Mouse (Mus musculus) hindbrain, embryonic 13.5 days (tissue): ENCODE data around the gene Myt1. TPM values are rescaled to one million over a fixed set of nuclear protein-coding genes. Genes with fewer than 3 reads are reported as not detected.

ENCODE experiments used
- ATAC-seq: fragments of 200-750 bp; cut with Nextera tagmentation; 2 replicates; pipeline ENCODE4 v1.8.0; 2017; ENCODE audit warnings: moderate TSS enrichment; ENCODE audit not compliant: low FRiP score
- H3K27ac ChIP-seq: fragments of 300-500 bp; sonication (generic); 2 replicates; pipeline ENCODE4 v1.5.1; 2015; ENCODE audit warnings: inconsistent platforms, mild to moderate bottlenecking, moderate library complexity
- H3K27me3 ChIP-seq: fragments of 300-500 bp; sonication (generic); 2 replicates; pipeline ENCODE4 v1.6.1; 2015; ENCODE audit warnings: mild to moderate bottlenecking, inconsistent platforms
- H3K36me3 ChIP-seq: fragments of 300-500 bp; sonication (generic); 2 replicates; pipeline ENCODE4 v1.6.1; 2015; ENCODE audit warnings: mild to moderate bottlenecking, inconsistent platforms
- H3K4me1 ChIP-seq: fragments of 300-500 bp; sonication (generic); replicated peaks from 2 replicates; pipeline ENCODE4 v1.6.1; 2015; ENCODE audit warnings: inconsistent platforms
- H3K4me2 ChIP-seq: fragments of 300-500 bp; sonication (generic); 2 replicates; pipeline ENCODE4 v1.6.1; 2015; ENCODE audit warnings: inconsistent platforms, mild to moderate bottlenecking, moderate library complexity
- H3K4me3 ChIP-seq: fragments of 300-500 bp; sonication (generic); 2 replicates; pipeline ENCODE4 v1.5.1; 2015; ENCODE audit warnings: mild to moderate bottlenecking, inconsistent platforms
- H3K9ac ChIP-seq: fragments of 300-500 bp; sonication (generic); 2 replicates; pipeline ENCODE4 v1.6.1; 2015; ENCODE audit warnings: mild to moderate bottlenecking, inconsistent platforms
- H3K9me3 ChIP-seq: fragments of 300-500 bp; sonication (generic); 2 replicates; pipeline ENCODE4 v1.6.1; 2016; ENCODE audit warnings: inconsistent platforms
- WGBS: fragments of 180-500 bp; shearing (Covaris S2); methylation state at CpG from one replicate; pipeline ENCODE4 v1.1.7; 2015; 5-methylcytosine and 5-hydroxymethylcytosine counted together
- polyA plus RNA-seq: library from polyadenylated mRNA; unstranded; fragments of >200 nt; fragmentation: Nextera tagmentation; extraction: Ambion mirVana; gene quantifications from 2 replicates; pipeline ENCODE4 v1.2.1, GENCODE M21; 2015

The Myt1 gene
- polyA plus RNA-seq = 35.0 and 36.2 TPM in 2 replicates

DNA sequence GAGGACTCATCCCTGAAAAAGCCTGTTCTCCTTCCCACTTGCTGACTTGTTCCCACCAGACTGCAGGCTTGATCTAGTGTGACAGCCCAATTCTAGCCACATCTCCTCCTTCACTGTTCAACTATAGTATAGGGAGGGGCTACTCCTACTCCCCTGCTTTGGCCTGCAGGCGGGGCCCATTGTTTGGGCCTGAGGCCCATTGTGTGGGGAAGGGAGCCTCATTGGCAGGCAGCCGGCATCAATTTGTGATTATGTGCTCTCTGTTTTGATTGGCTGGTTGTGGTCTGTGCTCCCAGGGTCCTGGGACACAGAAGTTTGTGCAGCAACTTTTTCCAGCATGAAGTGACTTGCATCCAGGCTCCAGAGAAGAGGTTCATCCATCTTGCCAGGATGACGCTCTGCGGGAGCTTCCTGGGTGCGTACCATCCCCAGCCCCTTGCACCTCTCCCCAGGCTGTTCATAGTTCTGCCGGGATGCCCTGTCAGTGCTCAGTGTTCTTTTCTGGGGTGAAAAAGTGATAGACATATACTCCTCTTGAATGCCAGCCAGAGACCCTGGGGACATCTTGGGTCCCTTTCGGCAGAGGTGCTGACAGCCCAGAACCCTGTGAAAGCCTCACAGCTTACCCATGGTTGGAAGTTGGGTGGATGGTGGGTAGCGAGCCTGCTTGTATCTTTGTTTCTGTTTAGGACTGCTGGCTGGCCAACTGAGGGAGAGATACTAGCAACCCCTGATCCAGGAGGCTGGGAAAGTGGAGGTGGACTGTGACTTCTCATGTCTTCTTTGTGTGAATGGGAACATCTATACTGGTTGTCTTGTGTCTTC is at the start of gene Myt1:
Myt1 (plus strand) TSS at position 327 of the 825 bp plus-strand sequence.
- Histone ChIP-seq H3K27ac (peak within 1 kb of the TSS; percentile 88), H3K9ac (peak within 1 kb of the TSS; percentile 65), H3K9me3 (no peaks in the 10 kb centered on the region), H3K4me1 (peaks cover 51% of the 10 kb centered on the region), H3K27me3 (no peaks in the 10 kb centered on the region), H3K36me3 (no peaks in the 10 kb centered on the region), H3K4me2 (peak within 1 kb of the TSS; percentile 86), H3K4me3 (peak within 1 kb of the TSS; percentile 34)
- ATAC-seq = peak; percentile 60
- 12% methylated on average over 8 of the region's 8 CpGs for WGBS

DNA sequence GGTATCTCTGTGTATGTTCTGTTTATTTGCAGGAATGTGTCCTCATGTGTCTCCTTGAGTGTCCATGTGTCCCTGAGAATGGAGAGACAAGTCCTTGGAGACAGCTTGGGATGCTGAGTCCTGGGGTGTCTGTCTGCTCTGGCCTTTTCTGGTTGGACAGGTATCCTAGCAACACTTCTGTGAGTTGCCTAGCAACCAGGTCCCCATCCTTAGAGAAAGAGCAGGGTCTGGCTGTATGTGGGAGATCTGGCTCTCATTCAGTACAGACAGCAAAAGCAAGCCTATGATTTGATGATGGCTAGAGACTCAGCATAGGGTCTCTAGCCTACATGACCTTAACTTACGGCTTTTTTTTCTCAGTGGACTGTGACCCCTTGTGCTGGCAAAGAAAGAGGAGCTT is 49.4 kb upstream of the Myt1 start:
- WGBS = 53% methylated on average over 1 of the region's 1 CpGs
- peaks cover 49% of the 10 kb centered on the region for H3K4me1 ChIP-seq
- no peaks in the 10 kb centered on the region for H3K9me3 ChIP-seq
- ATAC-seq = peak; percentile 71
- H3K4me3 ChIP-seq = 0 out of 2 replicates have a peak overlapping the region, but pooled peaks have one; percentile 5
- H3K36me3 ChIP-seq = peaks cover 7% of the 10 kb centered on the region
- peak overlapping the region; percentile 96 for H3K27ac ChIP-seq
- H3K27me3 ChIP-seq = no peaks in the 10 kb centered on the region
- H3K9ac ChIP-seq = peak overlapping the region; percentile 83
- H3K4me2 ChIP-seq = peak overlapping the region; percentile 88

DNA sequence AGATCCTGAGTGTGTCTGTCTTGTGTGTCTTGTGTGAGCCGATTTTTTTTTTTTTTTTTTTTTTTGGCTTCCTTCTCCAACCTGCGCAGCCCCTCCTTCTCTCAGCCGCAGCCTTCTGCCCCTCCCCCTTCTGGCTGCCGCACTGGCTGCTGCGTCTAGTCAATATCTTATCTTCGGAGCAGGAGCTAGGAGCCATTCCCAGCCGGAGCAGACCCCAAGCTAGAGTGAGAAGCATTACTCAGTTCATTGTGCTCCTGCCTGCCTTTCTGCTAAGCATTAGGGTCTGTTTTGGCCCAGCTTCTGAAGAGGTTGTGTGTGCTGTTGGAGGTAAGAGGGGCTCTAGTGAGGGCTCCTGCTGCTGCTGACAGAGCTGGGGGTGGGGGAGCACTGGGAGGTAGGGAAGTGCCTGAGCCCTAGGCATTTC is 48.2 kb upstream of the Myt1 start, which contains the start of gene Oprl1:
Oprl1 (plus strand) TSS at position 114 of the 424 bp plus-strand sequence.
- Histone ChIP-seq H3K4me3 (peak within 1 kb of the TSS; percentile 55), H3K9ac (peak within 1 kb of the TSS; percentile 83), H3K27me3 (no peaks in the 10 kb centered on the region), H3K27ac (peak within 1 kb of the TSS; percentile 96), H3K9me3 (no peaks in the 10 kb centered on the region), H3K4me2 (peak within 1 kb of the TSS; percentile 88), H3K36me3 (peaks cover 19% of the 10 kb centered on the region), H3K4me1 (peaks cover 54% of the 10 kb centered on the region)
- 2% methylated on average over 7 of the region's 7 CpGs for WGBS
- peak; percentile 80 for ATAC-seq

DNA sequence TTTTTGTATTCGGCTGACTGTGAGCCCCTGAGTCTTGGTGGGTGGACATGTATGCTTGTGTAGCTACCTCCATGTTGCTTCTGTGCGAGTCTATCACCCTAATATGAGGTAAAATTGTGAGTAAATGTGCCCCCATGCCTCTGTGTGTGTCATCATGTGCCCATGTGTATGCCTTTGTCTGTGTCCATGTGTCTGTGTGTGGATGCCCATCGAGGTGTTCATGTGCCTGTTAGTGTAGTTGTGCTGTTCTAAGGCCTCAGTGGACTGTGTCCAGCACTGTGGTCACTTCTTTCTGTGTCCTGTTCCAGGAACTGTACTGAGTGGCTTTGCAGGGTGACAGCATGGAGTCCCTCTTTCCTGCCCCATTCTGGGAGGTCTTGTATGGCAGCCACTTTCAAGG is 47.8 kb upstream of the Myt1 start:
- Histone ChIP-seq H3K27me3 (no peaks in the 10 kb centered on the region), H3K36me3 (peaks cover 24% of the 10 kb centered on the region), H3K4me1 (peaks cover 59% of the 10 kb centered on the region), H3K27ac (peak overlapping the region; percentile 96), H3K9ac (peak overlapping the region; percentile 83), H3K4me2 (peak overlapping the region; percentile 88), H3K4me3 (peak overlapping the region; percentile 55), H3K9me3 (no peaks in the 10 kb centered on the region)
- WGBS = 56% methylated on average over 3 of the region's 3 CpGs
- ATAC-seq = peak; percentile 54

DNA sequence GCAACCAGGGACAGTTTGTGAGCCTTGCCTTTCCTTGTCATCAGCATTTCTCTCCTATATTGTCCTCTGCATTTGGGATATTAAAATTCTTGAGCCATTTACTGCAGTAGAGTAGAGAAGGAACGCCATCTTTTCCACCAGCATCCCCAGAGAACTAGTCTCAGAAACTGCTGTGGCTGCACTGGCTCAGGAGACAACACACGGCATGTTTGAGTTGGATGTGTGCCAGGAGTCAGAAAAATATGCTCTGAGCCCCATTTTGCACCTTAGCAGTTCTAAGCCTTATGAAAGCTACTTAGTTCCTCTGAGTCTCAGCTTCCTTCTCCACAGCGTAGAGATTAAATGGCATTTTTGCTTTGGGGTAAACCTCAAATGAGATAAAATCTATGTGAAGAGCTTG is 46.1 kb upstream of the Myt1 start:
- Histone ChIP-seq H3K27ac (no peak overlapping the region; the same call in 1 of the 2 replicates), H3K4me2 (peak overlapping the region; percentile 88), H3K4me1 (peaks cover 63% of the 10 kb centered on the region), H3K27me3 (no peaks in the 10 kb centered on the region), H3K4me3 (peak overlapping the region; percentile 55), H3K9ac (0 out of 2 replicates have a peak overlapping the region, but pooled peaks have one; percentile 55), H3K9me3 (no peaks in the 10 kb centered on the region), H3K36me3 (peaks cover 31% of the 10 kb centered on the region)
- 46% methylated on average over 3 of the region's 3 CpGs for WGBS
- ATAC-seq = no peak

DNA sequence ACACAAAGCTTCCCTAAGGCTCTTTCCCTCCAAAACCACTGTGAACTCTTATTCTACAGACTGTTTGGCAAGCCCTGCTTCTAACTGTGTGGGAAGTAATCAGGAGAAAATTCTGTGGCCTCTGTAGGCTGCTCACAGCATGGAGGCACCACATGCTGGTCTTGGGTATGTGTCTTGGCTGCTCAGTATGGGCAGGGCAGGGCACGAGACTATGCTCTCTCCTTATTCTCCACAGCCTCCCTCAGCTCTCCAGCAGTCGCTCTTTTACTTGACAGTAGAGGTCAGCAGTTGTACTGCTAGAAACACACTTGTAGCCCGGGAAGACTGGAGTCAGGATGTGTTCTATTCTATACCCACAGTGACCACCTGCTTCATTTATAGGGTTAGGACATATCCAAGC is 43.1 kb upstream of the Myt1 start:
- H3K4me2 ChIP-seq = no peak overlapping the region
- H3K36me3 ChIP-seq = peaks cover 50% of the 10 kb centered on the region
- 23% methylated on average over 3 of the region's 3 CpGs for WGBS
- no peak overlapping the region for H3K27ac ChIP-seq
- H3K4me1 ChIP-seq = peaks cover 48% of the 10 kb centered on the region
- H3K4me3 ChIP-seq = no peak overlapping the region
- no peaks in the 10 kb centered on the region for H3K9me3 ChIP-seq
- no peak overlapping the region for H3K9ac ChIP-seq
- no peaks in the 10 kb centered on the region for H3K27me3 ChIP-seq
- no peak for ATAC-seq

DNA sequence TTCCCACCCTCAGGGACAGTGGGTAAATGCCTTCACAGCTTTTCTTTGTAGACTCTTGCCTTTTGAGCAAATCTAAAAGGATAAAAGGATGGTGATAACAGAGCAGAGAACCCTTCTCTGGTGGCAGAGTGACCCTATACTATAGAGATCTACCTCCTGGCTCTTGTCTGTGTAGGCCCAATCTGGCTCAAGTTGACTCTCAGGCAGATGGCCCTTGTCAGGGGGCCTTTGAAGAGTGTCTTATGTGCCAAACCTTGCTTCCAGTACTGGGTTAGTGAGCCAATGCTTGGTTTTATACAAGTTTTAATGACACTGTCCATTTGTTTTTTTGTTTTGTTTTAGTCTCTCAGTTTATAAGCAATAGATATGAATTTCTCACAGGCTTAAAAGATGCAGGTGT is 41.9 kb upstream of the Myt1 start:
- H3K4me1 ChIP-seq = peaks cover 40% of the 10 kb centered on the region
- no peaks in the 10 kb centered on the region for H3K27me3 ChIP-seq
- H3K27ac ChIP-seq = no peak overlapping the region
- no peak for ATAC-seq
- no peak overlapping the region for H3K4me2 ChIP-seq
- H3K36me3 ChIP-seq = peaks cover 56% of the 10 kb centered on the region
- no peak overlapping the region for H3K9ac ChIP-seq
- no peaks in the 10 kb centered on the region for H3K9me3 ChIP-seq
- no peak overlapping the region for H3K4me3 ChIP-seq

DNA sequence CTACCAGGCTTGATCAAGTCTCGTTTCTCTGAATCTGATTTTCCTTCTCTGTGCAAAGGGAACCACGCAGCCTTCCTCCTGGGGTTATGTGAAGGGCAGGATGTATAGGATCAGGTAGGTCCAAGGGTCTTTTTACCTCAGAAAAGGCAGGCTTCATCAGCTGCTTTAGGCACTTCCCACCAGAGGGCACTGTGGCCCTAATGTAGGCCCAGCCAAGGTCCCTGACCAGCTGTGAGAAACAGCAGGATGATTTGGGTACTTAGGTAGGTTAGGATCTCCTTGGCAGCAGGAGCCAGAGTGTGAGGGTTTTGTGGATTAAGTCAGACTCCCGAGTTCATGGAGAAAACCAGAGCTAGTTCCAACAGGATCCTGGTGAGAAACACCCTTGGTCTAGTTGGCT is 40.9 kb upstream of the Myt1 start:
- H3K27ac ChIP-seq = no peak overlapping the region
- H3K9ac ChIP-seq = no peak overlapping the region
- no peak overlapping the region for H3K4me2 ChIP-seq
- 17% methylated on average over 3 of the region's 3 CpGs for WGBS
- ATAC-seq = no peak
- H3K36me3 ChIP-seq = peaks cover 58% of the 10 kb centered on the region
- peaks cover 30% of the 10 kb centered on the region; the same call in 1 of the 2 replicates for H3K4me1 ChIP-seq
- no peaks in the 10 kb centered on the region for H3K27me3 ChIP-seq
- no peak overlapping the region for H3K4me3 ChIP-seq
- H3K9me3 ChIP-seq = no peaks in the 10 kb centered on the region

DNA sequence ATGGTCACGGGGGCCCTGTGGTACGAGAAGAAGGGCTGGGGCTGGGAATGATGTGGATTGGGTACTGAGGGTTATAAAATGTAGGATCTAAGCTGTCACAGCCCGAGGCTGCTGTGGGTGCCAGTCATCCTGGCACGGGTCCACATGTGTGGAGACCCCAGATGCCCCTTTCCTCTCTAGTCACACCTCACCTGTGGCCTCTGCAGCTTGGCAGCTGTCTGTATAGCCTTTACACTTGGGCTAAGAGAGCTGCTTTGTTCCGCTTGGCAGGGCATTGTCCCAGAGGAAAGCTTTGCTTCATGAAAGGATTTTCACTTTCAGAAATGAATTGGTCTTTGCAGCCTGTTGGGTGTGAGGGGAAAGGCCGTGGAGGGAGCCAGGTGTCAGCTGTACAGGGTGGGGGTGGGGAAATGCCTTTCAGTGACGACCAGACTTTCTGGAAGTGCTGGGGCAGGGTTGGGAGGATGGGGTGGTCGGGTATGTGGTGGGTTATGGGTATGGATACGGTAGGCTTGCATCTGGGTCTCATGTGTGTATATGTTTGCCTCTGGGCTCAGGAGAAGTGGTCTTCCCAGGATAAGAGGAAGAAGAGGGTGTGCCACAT is 35.4 kb upstream of the Myt1 start:
- H3K4me3 ChIP-seq = no peak overlapping the region
- ATAC-seq = peak; percentile 52; the same call in 1 of the 2 replicates
- H3K4me2 ChIP-seq = no peak overlapping the region
- H3K36me3 ChIP-seq = peaks cover 51% of the 10 kb centered on the region
- H3K27ac ChIP-seq = no peak overlapping the region
- 44% methylated on average over 9 of the region's 9 CpGs for WGBS
- H3K9me3 ChIP-seq = no peaks in the 10 kb centered on the region
- peaks cover 13% of the 10 kb centered on the region for H3K4me1 ChIP-seq
- no peak overlapping the region for H3K9ac ChIP-seq
- no peaks in the 10 kb centered on the region for H3K27me3 ChIP-seq

DNA sequence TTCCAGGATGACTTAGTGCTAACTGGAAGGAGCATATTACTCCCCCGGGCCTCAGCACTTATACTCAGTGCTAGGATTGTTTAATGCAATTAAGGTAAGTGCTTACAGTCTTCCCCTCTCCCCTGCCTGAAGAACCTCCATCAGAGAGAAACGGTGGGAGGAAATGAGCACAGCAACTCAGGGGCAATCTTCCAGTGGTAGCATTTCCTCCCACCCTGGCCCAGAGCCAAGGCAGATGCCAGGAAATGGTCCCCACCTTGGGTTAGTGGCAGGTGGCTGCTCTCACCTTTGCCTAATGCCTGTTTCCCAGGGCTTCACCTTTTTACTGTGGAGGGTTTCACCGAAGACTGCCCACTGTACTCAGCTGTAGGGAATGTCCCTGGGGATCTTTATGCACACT is 33.1 kb upstream of the Myt1 start:
- Histone ChIP-seq H3K4me1 (peaks cover 13% of the 10 kb centered on the region), H3K27me3 (no peaks in the 10 kb centered on the region), H3K36me3 (peaks cover 32% of the 10 kb centered on the region), H3K9me3 (no peaks in the 10 kb centered on the region), H3K4me3 (no peak overlapping the region), H3K4me2 (no peak overlapping the region), H3K9ac (no peak overlapping the region), H3K27ac (no peak overlapping the region)
- ATAC-seq = no peak
- WGBS = 66% methylated on average over 3 of the region's 3 CpGs

DNA sequence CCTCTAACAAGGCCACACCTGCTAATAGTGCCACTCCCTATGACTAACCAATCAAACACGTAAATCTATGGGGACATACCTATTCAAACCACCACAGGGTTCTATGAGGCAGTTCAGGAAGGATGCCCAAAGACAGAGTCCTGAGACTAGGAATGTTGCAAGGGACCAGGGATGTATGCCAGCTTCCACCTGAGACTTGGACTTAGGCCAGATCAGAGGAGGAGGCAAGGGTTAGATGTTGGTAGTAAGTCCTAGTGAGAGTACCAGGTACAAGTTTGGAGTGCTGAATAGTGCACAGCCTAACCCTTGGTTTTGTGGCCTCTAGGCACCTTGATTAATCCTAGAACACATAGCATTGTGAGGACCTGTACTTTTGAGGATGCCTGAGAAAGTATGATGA is 10.5 kb upstream of the Myt1 start:
- ATAC-seq = no peak
- WGBS = 88% methylated on average over 1 of the region's 1 CpGs
- H3K27me3 ChIP-seq = no peaks in the 10 kb centered on the region

DNA sequence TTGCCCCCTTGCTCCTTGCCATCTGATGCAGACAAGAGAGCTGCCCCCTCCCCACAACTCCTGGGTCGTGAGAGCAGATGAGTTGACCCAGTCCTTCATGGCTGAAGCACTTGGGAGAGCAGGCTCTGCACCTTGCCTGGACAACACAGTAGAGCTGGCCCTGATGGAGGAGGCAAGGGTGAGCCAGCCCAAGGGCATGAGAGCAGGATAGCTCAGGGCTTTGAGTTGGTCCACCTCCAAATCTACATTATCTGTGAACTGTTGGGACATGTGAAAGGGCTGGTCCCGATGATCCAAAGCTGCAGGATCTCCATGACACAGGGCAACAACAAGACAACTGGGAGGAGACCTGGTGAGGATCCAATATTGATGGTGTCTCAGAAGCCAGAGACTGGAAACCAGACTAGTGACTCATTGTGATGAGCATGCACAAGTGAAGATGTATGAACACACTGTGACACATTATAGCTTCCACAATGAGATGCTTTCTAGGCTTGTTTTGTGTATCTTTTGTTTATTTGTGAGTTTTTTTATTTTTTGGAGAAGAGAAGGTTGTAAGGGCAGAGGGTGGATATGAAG is 4.9 kb upstream of the Myt1 start:
- H3K9me3 ChIP-seq = no peaks in the 10 kb centered on the region
- no peak for ATAC-seq
- no peaks in the 10 kb centered on the region for H3K27me3 ChIP-seq
- H3K36me3 ChIP-seq = no peaks in the 10 kb centered on the region
- H3K27ac ChIP-seq = peak overlapping the region; percentile 75; the same call in 1 of the 2 replicates
- WGBS = 75% methylated on average over 2 of the region's 2 CpGs
- H3K4me2 ChIP-seq = no peak overlapping the region
- H3K4me1 ChIP-seq = peaks cover 23% of the 10 kb centered on the region
- no peak overlapping the region for H3K9ac ChIP-seq
- H3K4me3 ChIP-seq = no peak overlapping the region

More for the DNA sequence above, 10.5 kb upstream of the Myt1 start:
- Histone ChIP-seq H3K4me1 (no peaks in the 10 kb centered on the region), H3K4me2 (no peak overlapping the region), H3K36me3 (no peaks in the 10 kb centered on the region), H3K9ac (no peak overlapping the region), H3K4me3 (no peak overlapping the region), H3K27ac (no peak overlapping the region), H3K9me3 (no peaks in the 10 kb centered on the region)
